Mouse (Mus musculus): ENCODE results near the gene Arid1b. TPM values are rescaled to one million over a fixed set of nuclear protein-coding genes. Genes with fewer than 3 reads are reported as not detected.

Gene Arid1b
- polyA plus RNA-seq, 1 experiment from 2014 or later: 22.6 TPM

DNA sequence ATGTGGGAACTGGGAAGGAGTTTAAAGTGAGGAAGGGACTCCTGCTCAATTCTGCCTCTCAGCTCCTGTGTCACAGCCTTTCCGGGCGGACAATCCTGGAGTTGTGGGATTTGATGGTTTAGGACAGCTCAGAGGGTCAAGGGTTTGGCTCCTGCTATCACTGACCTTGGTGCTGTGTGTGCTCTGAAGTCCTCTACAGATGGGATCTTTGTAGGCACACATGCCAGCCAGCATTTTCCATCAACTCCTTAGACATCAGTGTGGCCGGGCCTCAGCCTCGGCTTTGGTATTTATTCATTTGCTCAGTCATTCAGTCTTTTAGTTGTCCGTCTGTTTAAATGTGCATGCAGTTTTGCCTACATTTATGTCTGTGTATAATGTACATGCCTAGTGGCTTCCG lies 206.5 kb downstream of the Arid1b start:
- Histone ChIP-seq H3K36me3 (ENCODE audit: control insufficient read depth, insufficient read depth, low read length) (no peaks in the 10 kb centered on the region), H3K27ac (ENCODE audit: low read length) (no peak overlapping the region), H3K9me3 (ENCODE audit: control insufficient read depth, low read depth, low read length) (no peaks in the 10 kb centered on the region), H3K9ac (replicated peaks; ENCODE audit: low read depth, low read length) (no peak overlapping the region), H3K4me1 (ENCODE audit: control insufficient read depth, insufficient read depth, low read length) (peaks cover 29% of the 10 kb centered on the region; the same call in 1 of the 2 replicates), H3K4me3 (ENCODE audit: low read depth, low read length) (no peak overlapping the region), H3K4me2 (replicated peaks; ENCODE audit: low read depth, low read length) (no peak overlapping the region), H3K27me3 (ENCODE audit: control insufficient read depth, insufficient read depth, low read length) (no peaks in the 10 kb centered on the region)
- ATAC-seq (ENCODE audit: insufficient number of reproducible peaks, insufficient read depth, low FRiP score, low read depth): no peak
- WGBS: 93% methylated on average over 6 of the region's 6 CpGs

DNA sequence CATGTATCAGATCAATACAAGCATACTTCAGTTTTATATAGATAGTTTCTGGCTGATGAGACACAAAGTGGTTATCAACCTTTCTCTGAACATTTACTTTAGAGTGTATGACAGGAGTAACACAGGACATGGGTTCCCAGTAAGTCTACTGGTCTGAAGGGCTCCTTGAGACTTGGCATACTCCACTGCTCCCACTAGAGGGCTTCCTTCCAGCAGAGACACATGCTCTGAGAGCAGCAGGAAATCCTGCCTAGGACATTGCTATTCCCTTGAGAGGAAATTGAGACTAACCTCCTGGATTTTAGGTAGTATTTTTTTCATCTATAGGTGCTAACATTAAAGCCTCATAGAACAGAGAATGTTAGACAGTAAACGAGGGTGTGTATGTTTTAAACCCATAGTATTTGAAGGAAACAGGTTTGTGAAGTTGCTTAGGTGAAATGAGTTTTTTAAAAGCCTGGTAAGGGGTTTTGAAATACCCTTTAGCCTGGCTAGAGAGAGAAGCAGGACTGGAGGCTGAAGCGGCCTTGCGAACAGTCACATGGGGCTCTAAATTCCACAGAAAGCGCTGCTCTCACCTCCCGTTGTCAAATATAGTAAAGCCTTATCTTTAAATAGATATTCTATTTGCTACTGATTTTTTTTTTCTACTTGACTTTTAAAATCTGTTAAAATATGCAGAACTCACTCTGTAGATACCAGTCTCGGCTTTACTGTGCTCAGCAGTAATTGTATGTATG lies 207.9 kb downstream of the Arid1b start:
- peaks cover 29% of the 10 kb centered on the region; the same call in 1 of the 2 replicates for H3K4me1 ChIP-seq (ENCODE audit: control insufficient read depth, insufficient read depth, low read length)
- H3K27ac ChIP-seq (ENCODE audit: low read length): no peak overlapping the region
- WGBS: 74% methylated on average over 6 of the region's 6 CpGs
- H3K4me2 ChIP-seq (replicated peaks; ENCODE audit: low read depth, low read length): no peak overlapping the region
- no peak overlapping the region for H3K4me3 ChIP-seq (ENCODE audit: low read depth, low read length)
- no peaks in the 10 kb centered on the region for H3K36me3 ChIP-seq (ENCODE audit: control insufficient read depth, insufficient read depth, low read length)
- ATAC-seq (ENCODE audit: insufficient number of reproducible peaks, insufficient read depth, low FRiP score, low read depth): no peak
- H3K9me3 ChIP-seq (ENCODE audit: control insufficient read depth, low read depth, low read length): no peaks in the 10 kb centered on the region
- no peak overlapping the region for H3K9ac ChIP-seq (replicated peaks; ENCODE audit: low read depth, low read length)
- no peaks in the 10 kb centered on the region for H3K27me3 ChIP-seq (ENCODE audit: control insufficient read depth, insufficient read depth, low read length)

DNA sequence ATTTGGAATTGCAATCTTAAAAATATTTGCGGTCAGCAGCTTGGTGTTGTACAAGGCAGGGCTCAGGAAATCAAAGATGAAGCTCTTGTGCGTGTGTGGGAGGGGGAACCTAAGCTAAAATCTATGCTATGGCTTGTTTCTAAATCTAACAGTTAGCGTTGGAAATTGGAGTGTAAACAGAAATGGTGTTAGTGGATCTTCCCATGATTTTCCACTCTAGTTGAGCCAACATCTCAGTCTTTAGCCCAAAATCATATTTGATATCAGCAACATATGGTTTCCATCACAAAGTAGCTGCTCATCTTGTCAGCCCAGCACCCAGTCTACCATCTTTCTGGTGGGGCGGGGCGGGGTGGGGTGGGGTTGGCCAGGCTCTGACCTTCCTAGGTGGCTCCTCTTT lies 208.6 kb downstream of the Arid1b start:
- H3K9me3 ChIP-seq (ENCODE audit: control insufficient read depth, low read depth, low read length): no peaks in the 10 kb centered on the region
- peaks cover 29% of the 10 kb centered on the region; the same call in 1 of the 2 replicates for H3K4me1 ChIP-seq (ENCODE audit: control insufficient read depth, insufficient read depth, low read length)
- no peak overlapping the region for H3K27ac ChIP-seq (ENCODE audit: low read length)
- no peak for ATAC-seq (ENCODE audit: insufficient number of reproducible peaks, insufficient read depth, low FRiP score, low read depth)
- no peaks in the 10 kb centered on the region for H3K36me3 ChIP-seq (ENCODE audit: control insufficient read depth, insufficient read depth, low read length)
- H3K9ac ChIP-seq (replicated peaks; ENCODE audit: low read depth, low read length): no peak overlapping the region
- 73% methylated on average over 5 of the region's 5 CpGs for WGBS
- no peak overlapping the region for H3K4me2 ChIP-seq (replicated peaks; ENCODE audit: low read depth, low read length)
- H3K4me3 ChIP-seq (ENCODE audit: low read depth, low read length): no peak overlapping the region
- no peaks in the 10 kb centered on the region for H3K27me3 ChIP-seq (ENCODE audit: control insufficient read depth, insufficient read depth, low read length)

DNA sequence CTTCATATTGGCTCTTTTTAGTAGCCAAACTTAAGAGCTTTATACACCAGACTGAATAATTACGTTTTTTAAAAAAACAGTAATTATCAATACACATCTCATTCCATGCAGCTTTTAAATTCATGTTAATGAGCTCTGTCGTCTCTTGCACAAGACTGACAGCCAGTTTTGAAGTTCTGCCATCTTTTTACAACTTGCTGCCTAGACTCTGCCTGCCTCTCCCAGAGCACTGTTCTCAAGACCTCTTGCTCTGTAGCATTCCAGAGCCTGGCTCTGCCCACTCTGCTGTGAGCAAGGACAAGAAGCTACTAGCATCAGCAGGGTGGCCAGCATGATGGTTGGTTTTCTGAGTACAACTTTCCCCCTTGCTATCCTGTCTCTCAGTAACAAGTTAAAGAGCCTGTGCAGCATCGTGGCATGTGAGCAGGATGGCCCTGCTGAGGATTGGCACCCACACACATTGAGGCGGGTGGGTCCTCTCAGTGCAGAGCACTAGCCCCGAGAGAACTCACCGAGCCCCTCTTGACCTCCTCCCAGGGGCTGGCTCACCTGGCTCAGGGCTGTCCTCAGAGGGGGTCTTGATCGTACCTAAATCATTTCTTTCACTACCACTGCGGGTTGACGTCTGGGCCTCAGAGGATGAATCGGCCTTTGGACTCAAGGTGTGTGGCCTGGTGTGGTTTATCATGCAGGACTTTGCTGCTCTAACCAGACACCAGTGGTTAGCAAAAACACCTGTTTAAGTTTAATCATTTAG lies 209.4 kb downstream of the Arid1b start:
- H3K27me3 ChIP-seq (ENCODE audit: control insufficient read depth, insufficient read depth, low read length): no peaks in the 10 kb centered on the region
- 78% methylated on average over 10 of the region's 10 CpGs for WGBS
- peaks cover 29% of the 10 kb centered on the region; the same call in 1 of the 2 replicates for H3K4me1 ChIP-seq (ENCODE audit: control insufficient read depth, insufficient read depth, low read length)
- H3K36me3 ChIP-seq (ENCODE audit: control insufficient read depth, insufficient read depth, low read length): no peaks in the 10 kb centered on the region
- H3K4me3 ChIP-seq (ENCODE audit: low read depth, low read length): no peak overlapping the region
- H3K9me3 ChIP-seq (ENCODE audit: control insufficient read depth, low read depth, low read length): no peaks in the 10 kb centered on the region
- no peak overlapping the region for H3K4me2 ChIP-seq (replicated peaks; ENCODE audit: low read depth, low read length)
- ATAC-seq (ENCODE audit: insufficient number of reproducible peaks, insufficient read depth, low FRiP score, low read depth): no peak
- H3K27ac ChIP-seq (ENCODE audit: low read length): no peak overlapping the region
- H3K9ac ChIP-seq (replicated peaks; ENCODE audit: low read depth, low read length): no peak overlapping the region

DNA sequence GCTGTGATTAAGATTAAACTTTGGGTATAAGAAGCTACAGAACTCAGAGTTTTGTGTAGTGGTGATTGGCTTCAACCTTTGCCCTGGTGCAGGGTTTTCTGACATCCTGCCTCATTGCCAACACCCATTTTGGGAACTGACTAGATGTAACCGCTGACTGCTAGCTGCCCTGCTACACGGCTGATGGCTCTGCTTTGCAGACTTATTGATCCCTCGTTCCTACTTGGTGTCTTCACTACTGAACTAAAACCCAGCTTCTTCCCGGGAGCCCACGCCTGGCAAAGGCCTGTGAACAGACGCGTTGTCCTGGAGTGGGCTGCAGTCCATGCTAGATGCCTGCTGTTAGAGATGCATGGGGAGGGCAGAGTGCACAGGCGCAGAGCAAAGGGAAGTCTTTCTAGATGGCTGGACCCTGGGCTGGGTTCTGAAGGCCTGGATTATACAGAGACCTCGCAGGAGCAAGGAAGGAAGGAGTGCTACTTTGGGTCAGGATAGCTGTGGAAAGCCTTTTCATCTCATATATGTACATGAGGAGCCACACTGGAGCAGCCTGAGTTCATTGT lies 210.1 kb downstream of the Arid1b start:
- Histone ChIP-seq H3K9me3 (ENCODE audit: control insufficient read depth, low read depth, low read length) (no peaks in the 10 kb centered on the region), H3K4me1 (ENCODE audit: control insufficient read depth, insufficient read depth, low read length) (peaks cover 24% of the 10 kb centered on the region; the same call in 1 of the 2 replicates), H3K27ac (ENCODE audit: low read length) (no peak overlapping the region), H3K27me3 (ENCODE audit: control insufficient read depth, insufficient read depth, low read length) (no peaks in the 10 kb centered on the region), H3K4me3 (ENCODE audit: low read depth, low read length) (no peak overlapping the region), H3K4me2 (replicated peaks; ENCODE audit: low read depth, low read length) (no peak overlapping the region), H3K9ac (replicated peaks; ENCODE audit: low read depth, low read length) (no peak overlapping the region), H3K36me3 (ENCODE audit: control insufficient read depth, insufficient read depth, low read length) (no peaks in the 10 kb centered on the region)
- no peak for ATAC-seq (ENCODE audit: insufficient number of reproducible peaks, insufficient read depth, low FRiP score, low read depth)
- 87% methylated on average over 9 of the region's 9 CpGs for WGBS

DNA sequence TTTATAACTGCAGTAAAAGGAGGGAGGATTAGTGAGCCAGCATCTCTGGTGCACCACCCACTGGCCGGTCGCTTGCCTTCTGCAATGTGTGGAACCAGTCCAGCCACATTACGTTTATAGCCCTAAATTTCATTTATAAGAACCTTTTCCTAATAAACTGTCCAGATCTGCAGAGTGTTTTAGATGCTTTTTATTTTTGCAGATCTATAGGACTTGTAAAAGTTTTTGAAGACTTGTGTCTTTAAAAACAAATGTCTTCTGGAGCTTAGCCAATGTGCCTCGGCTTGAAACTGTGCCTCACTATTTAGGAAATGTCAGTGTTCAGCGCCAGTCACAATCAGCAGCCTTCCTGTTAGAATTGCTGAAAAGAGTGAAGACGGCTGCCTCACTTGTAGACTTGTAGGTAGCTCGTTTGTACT lies 211.0 kb downstream of the Arid1b start:
- 57% methylated on average over 7 of the region's 7 CpGs for WGBS
- H3K27me3 ChIP-seq (ENCODE audit: control insufficient read depth, insufficient read depth, low read length): no peaks in the 10 kb centered on the region
- H3K4me1 ChIP-seq (ENCODE audit: control insufficient read depth, insufficient read depth, low read length): peaks cover 24% of the 10 kb centered on the region; the same call in 1 of the 2 replicates
- H3K4me3 ChIP-seq (ENCODE audit: low read depth, low read length): no peak overlapping the region
- no peaks in the 10 kb centered on the region for H3K36me3 ChIP-seq (ENCODE audit: control insufficient read depth, insufficient read depth, low read length)
- no peaks in the 10 kb centered on the region for H3K9me3 ChIP-seq (ENCODE audit: control insufficient read depth, low read depth, low read length)
- no peak overlapping the region for H3K27ac ChIP-seq (ENCODE audit: low read length)
- no peak overlapping the region for H3K4me2 ChIP-seq (replicated peaks; ENCODE audit: low read depth, low read length)
- no peak for ATAC-seq (ENCODE audit: insufficient number of reproducible peaks, insufficient read depth, low FRiP score, low read depth)
- no peak overlapping the region for H3K9ac ChIP-seq (replicated peaks; ENCODE audit: low read depth, low read length)

DNA sequence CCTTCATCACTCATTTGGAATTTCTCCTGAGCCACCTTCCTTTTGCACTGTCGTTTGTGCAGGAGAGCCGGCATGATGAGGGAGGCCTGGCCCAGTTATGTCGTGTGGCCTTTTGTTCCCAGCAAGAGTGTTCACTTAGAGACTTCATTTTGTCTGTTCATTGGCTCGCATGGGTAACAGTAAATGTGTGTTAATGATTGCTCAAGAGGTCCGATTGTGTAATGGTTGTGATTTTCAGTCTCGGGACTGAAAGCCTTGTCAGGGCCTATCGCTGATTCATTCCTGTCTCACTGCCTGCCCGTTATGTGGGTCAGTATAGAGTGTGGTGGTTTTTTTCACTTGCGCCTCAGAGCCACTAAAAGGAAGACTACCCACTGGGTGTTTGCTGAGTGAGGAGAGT lies 212.6 kb downstream of the Arid1b start:
- Histone ChIP-seq H3K4me3 (ENCODE audit: low read depth, low read length) (no peak overlapping the region), H3K4me2 (replicated peaks; ENCODE audit: low read depth, low read length) (no peak overlapping the region), H3K9ac (replicated peaks; ENCODE audit: low read depth, low read length) (no peak overlapping the region), H3K36me3 (ENCODE audit: control insufficient read depth, insufficient read depth, low read length) (no peaks in the 10 kb centered on the region), H3K4me1 (ENCODE audit: control insufficient read depth, insufficient read depth, low read length) (peaks cover 37% of the 10 kb centered on the region), H3K27ac (ENCODE audit: low read length) (no peak overlapping the region), H3K27me3 (ENCODE audit: control insufficient read depth, insufficient read depth, low read length) (no peaks in the 10 kb centered on the region), H3K9me3 (ENCODE audit: control insufficient read depth, low read depth, low read length) (no peaks in the 10 kb centered on the region)
- 67% methylated on average over 9 of the region's 9 CpGs for WGBS
- no peak for ATAC-seq (ENCODE audit: insufficient number of reproducible peaks, insufficient read depth, low FRiP score, low read depth)

DNA sequence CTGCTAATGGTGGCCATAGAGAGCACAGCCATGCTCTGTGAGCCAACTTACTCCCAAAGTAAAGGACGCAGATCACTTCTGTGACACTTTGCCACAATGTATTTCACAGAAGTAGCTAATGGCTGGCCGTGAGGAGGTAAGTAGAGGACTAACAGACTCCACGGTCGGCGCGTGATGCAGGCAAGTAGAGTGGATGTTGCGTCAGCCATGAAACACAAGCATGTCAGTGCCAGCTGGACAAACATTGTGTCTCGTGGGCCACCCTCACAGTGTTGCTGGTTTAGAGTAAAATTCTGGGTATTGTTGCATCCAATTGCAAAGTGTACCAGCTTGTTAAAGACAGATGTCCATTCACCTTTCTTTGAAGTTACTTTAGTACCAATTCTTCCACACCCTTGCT lies 213.7 kb downstream of the Arid1b start:
- 90% methylated on average over 8 of the region's 8 CpGs for WGBS
- ATAC-seq (ENCODE audit: insufficient number of reproducible peaks, insufficient read depth, low FRiP score, low read depth): no peak
- H3K4me1 ChIP-seq (ENCODE audit: control insufficient read depth, insufficient read depth, low read length): peaks cover 37% of the 10 kb centered on the region
- H3K36me3 ChIP-seq (ENCODE audit: control insufficient read depth, insufficient read depth, low read length): no peaks in the 10 kb centered on the region
- H3K9me3 ChIP-seq (ENCODE audit: control insufficient read depth, low read depth, low read length): no peaks in the 10 kb centered on the region
- no peak overlapping the region for H3K4me3 ChIP-seq (ENCODE audit: low read depth, low read length)
- no peaks in the 10 kb centered on the region for H3K27me3 ChIP-seq (ENCODE audit: control insufficient read depth, insufficient read depth, low read length)
- H3K27ac ChIP-seq (ENCODE audit: low read length): no peak overlapping the region
- no peak overlapping the region for H3K9ac ChIP-seq (replicated peaks; ENCODE audit: low read depth, low read length)
- H3K4me2 ChIP-seq (replicated peaks; ENCODE audit: low read depth, low read length): no peak overlapping the region

Measured in stomach, embryonic 14.5 days (tissue).